Mouse (Mus musculus) megakaryocyte, adult 5-6 weeks (primary cell): Measurements from ENCODE around the gene Hmga1. TPM values are rescaled to one million over a fixed set of nuclear protein-coding genes. Genes with fewer than 3 reads are reported as not detected.

ENCODE experiments used
- ATAC-seq: 2 replicates; pipeline ENCODE4 v1.8.0; 2016; ENCODE audit warnings: mild to moderate bottlenecking, inconsistent platforms; ENCODE audit not compliant: poor library complexity, severe bottlenecking
- total RNA-seq, 2 experiments: library from RNA; stranded (forward) in 1 of 2; stranded (reverse) in 1 of 2; fragments of 153-499, 151-499 nt in 1 of 2; fragments of 221-1000, 200-1000 nt in 1 of 2; gene quantifications; 2 replicates each; pipeline versions ENCODE4 v1.2.3 to v1.2.4; 2015 to 2017

Gene Hmga1
- total RNA-seq, 2 experiments from 2014 or later: 89.8 to 159 TPM

GRCm38 (mm10) chr17:27583185-27583894, 27.0 kb downstream of the Hmga1 start:
- peak; percentile 64 for ATAC-seq

- ATAC-seq: no peak
Observed at GRCm38 (mm10) chr17:27586661-27587060, 30.4 kb downstream of the Hmga1 start.

DNA sequence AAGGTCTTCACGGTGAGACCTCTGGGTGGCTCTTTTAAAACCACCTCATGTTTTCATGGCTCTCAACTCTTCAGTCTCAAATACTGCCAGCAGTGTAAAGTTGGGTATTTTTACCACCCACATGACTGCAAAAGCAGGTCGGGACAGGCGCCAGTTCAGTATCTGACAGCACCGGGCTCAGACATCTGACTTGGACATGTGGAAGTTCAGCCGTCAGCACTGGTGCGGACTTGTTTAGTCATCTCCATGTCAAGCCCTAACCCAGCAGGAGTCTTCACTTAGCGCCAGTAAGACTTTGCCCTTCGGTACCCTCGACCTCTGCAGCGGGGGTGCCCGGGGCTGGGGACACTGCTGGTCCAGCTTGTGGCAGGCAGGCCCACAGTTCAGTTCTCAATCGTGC, 31.0 kb downstream of the Hmga1 start:
- no peak for ATAC-seq

- peak; percentile 54 for ATAC-seq
Observed at GRCm38 (mm10) chr17:27588231-27588630, 31.9 kb downstream of the Hmga1 start.

GRCm38 (mm10) chr17:27591826-27592564, 35.7 kb downstream of the Hmga1 start:
- ATAC-seq: peak; percentile 82

- 0 out of 2 replicates have a peak, but pooled peaks have one; percentile 57 for ATAC-seq
Observed at GRCm38 (mm10) chr17:27592565-27592910, 36.2 kb downstream of the Hmga1 start.

- ATAC-seq: no peak
Observed at GRCm38 (mm10) chr17:27595659-27596375, 39.5 kb downstream of the Hmga1 start.

DNA sequence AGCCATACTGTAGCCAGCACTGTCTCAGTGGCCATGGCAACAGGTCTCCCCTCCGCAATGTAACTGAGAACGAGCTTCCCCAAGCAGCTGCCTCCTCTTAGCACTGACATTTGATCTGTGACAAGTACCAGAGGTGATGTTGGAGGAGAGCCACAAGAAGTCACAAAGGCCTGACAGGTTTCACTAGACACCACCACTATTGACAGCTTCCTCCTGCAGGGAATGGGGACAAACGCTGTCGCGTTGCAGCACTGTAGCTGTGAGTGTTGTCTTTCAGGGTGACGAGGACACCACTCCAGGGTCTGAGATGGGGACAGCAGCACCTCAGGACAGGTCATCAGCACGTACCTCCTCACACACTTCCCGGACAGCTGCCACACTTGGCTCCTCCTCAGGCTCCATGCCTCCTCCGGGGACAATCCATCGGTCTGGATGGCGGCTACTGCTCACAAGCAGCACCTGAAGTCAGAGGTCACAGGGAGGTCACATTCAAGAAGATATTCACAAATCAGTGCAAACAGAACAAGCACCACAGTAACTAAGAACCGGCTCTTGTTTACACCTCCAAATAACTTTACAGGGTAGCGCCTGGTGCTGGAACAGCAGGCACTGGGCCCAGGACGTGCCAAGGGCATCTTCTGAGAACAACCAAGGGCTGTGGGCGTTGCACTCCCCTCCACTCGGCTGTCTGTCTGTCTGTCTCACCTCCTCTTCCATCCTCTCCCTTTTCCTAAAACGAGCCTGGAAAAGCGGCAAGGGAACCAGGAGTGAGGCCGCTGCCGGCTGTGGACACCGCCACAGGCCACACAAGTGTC, 40.3 kb downstream of the Hmga1 start:
- no peak for ATAC-seq

GRCm38 (mm10) chr17:27600286-27600685, 44.0 kb downstream of the Hmga1 start:
- ATAC-seq: no peak

- ATAC-seq: no peak
Observed at GRCm38 (mm10) chr17:27600869-27601268, 44.6 kb downstream of the Hmga1 start.

DNA sequence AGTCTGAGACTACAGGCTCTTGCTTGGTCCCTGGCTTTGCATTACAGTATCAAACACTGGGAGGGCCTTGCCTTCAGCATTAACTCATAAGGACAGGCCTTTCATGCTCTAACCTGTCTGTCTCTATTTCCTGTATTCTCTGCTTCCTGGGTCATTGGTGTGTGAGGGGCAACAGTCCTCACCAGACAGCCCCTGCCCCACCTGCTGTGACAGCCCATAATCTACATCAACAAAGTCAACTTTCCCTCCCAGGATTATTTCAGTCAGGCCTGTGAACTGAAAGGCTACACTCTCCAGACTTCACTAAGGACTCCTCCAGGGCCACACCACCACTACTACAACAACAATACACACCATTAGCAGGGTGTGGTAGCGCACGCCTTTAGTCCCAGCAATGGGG, 46.7 kb downstream of the Hmga1 start:
- ATAC-seq: no peak

- no peak for ATAC-seq
Observed at GRCm38 (mm10) chr17:27603522-27604234, 47.4 kb downstream of the Hmga1 start.

DNA sequence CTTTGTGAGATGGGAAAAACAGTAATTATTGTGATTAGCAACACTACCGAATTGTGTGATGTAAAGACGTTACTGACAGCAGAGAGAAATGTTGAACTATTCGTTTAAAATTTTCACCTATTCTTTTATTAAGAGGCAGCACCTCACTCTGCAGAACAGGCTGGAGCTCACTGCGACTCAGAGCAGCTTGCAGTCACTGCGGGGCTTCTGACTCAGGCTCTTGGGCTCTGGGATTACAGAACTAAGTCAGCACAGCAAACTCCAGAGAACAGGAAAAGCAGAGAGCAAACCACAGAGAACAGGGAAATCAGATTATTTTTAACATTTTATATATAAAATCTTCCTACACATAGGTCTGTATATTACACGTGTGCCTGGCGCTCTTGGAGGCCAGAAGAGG, 53.3 kb downstream of the Hmga1 start:
- ATAC-seq: no peak

DNA sequence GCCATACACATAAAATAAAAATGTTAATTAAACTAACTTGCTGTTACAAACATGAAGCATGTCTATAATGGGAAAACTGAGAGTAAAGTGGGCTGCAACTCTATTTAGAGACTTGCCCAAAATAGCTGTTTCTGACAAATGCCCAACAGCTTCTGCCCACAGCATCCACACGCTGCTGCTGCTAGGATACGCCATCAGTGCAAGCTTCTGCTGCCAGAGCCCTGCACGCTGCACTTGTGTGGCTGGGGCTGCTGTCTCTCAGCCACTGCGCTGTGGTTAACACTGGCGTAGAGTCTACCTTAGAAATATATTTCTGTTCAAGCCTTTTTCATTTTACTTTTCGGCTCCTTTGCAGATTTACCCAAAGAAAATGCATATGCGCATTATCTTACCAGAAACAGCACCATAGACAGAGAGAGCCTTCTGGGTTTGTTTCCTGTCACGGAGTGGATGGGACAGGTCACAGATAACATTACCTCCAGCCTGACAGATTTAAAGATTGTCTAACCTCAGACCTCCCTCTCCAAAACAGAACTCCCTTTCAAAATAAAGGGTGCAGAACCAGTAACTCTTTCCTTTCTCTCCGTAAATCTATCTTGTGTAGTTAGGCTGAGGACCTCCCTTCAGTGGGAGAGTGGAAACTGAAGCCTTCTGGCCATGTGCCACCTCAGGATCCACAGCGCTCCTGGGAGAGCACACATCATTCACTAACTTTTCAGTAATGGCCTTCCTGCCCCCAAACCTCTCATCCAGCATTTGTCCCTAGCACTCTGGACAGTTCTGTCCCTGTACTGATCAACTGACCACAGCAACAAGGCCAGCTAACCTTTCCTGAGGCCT, 54.6 kb downstream of the Hmga1 start:
- ATAC-seq: no peak

- ATAC-seq: no peak
Observed at GRCm38 (mm10) chr17:27611519-27611884, 55.2 kb downstream of the Hmga1 start.

GRCm38 (mm10) chr17:27611994-27612393, 55.7 kb downstream of the Hmga1 start:
- peak; percentile 88 for ATAC-seq

DNA sequence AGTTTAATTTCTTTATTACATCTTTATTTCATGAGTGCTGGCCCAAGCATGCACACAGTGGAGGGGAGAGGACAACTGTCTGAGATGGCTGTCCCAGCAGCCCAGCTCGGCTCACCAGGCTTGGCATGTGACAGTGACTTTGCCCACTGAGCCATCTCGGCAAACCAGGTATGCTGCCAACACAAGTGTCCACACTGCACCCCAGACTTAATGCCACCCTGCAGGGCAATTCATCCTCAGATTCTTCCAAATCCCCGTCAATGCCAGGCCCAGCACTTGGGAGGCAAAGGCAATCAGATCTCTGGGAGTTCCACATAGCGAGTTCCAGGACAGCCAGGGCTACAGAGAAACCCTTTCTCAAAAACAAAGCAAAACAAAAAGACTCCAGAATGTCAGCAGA, 56.7 kb downstream of the Hmga1 start:
- no peak for ATAC-seq
